Mouse (Mus musculus): ENCODE results near the gene Esrrg. TPM values are rescaled to one million over a fixed set of nuclear protein-coding genes. Genes with fewer than 3 reads are reported as not detected.

Esrrg gene
- total and polyA plus RNA-seq, 3 experiments, result not detected

DNA sequence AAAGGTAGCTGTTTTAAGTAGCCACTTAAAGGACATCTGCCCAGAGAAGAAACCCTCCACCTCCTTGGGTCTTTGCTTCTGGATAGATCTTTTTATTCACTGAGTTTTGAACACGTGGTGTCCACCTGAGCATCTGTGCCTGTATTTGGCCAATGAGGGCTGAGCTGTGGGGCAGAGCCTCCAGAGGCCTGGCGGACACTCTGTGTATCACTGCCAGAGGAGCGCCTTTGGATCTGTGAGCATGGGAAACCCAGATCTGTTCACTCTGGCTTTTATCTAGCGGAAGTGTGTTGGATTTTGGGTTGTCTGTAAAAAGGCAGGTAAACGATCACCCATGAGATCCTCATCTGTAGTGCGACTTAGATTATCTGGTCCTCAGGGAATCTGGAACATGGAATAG is 196.4 kb downstream of the Esrrg start:
- Histone ChIP-seq H3K9ac (ENCODE audit: insufficient read depth, low read depth) (no peak overlapping the region), H3K27ac (ENCODE audit: insufficient read depth, low read depth) (no peak overlapping the region), H3K27me3 (replicated peaks) (no peaks in the 10 kb centered on the region), H3K79me2 (replicated peaks; ENCODE audit: control insufficient read depth, extremely low read depth, insufficient read depth, poor library complexity, severe bottlenecking) (no peaks in the 10 kb centered on the region), H3K4me2 (ENCODE audit: insufficient read depth, low read depth, poor library complexity, severe bottlenecking) (no peak overlapping the region), H3K4me3 (replicated peaks in 1 of 3; ENCODE audit: low read depth in 2 of 3, low read length in 2 of 3, poor library complexity in 1 of 3) (no peak overlapping the region), H3K36me3 (replicated peaks in 1 of 2; ENCODE audit: control insufficient read depth in 1 of 2, insufficient read depth in 1 of 2, low read length in 1 of 2) (no peaks in the 10 kb centered on the region), H3K9me3 (replicated peaks; ENCODE audit: low read length) (peaks cover 85% of the 10 kb centered on the region), H3K4me1 (ENCODE audit: control insufficient read depth in 1 of 2, insufficient read depth in 2 of 2) (no peaks in the 10 kb centered on the region)
- dilution Hi-C loops (cut with MboI; ENCODE audit: extremely low pct_ligation_motif_present, extremely low pct_unique_long_range_greater_than_20kb, low sequenced_read_pairs) (no loop called here), in situ Hi-C loops (cut with MboI; ENCODE audit: low pct_ligation_motif_present, low pct_unique_long_range_greater_than_20kb, low sequenced_read_pairs) (no loop called here)
- no peak for TF ChIP-seq JUN (IDR thresholded peaks at IDR 0.05; ENCODE audit: insufficient read depth, low read depth, low read length)
- TF ChIP-seq MAZ (IDR thresholded peaks at IDR 0.05; ENCODE audit: low read depth, low read length), result no peak
- DNase-seq (ENCODE audit: extremely low read depth), result no peak

DNA sequence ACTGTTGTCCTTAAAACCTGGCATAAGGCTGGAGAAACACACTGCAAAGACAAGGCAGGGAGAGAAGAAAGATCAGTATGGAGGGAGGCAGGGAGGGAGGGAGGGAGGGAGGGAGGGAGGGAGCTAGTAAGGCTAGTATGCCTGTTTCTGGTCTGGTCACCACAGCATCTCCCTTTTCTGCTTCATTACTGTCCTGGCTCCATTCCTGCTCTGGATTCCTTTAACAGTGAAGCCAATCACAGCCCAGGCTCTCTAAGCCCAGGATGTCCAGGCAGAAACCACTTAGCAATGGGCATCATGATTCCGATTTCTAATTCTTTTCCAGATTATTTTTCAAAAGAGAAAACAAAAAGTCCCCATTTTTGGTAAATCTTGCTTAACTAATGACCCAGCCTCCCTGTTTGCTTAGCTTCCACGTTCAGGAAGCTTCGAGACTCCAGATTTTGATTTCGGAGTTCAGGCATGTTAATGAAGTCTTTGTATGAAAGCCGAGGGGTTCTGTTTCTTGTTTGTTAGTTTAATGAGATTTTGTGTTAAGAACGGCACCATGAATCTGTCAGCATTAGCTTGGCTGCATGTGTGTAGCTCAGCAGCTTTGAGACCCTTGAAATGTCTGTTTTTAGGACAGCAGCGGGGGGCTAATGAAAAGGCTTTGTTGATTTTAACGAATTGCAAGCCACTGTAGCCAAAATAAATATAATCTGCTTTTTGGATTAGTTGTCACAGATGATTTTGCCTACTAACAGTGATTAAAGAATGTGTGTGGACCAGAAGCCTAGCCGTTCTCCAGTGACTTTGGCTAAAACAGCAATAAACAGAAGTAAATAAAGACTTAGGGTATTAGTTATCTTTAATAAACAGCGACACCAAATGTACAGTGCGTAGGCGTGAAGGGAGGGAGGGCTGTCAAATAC is 199.1 kb downstream of the Esrrg start:
- H3K27ac ChIP-seq (ENCODE audit: insufficient read depth, low read depth), result no peak overlapping the region
- in situ Hi-C loops (cut with MboI; ENCODE audit: low pct_ligation_motif_present, low pct_unique_long_range_greater_than_20kb, low sequenced_read_pairs), result no loop called here
- H3K36me3 ChIP-seq (replicated peaks in 1 of 2; ENCODE audit: control insufficient read depth in 1 of 2, insufficient read depth in 1 of 2, low read length in 1 of 2), result no peaks in the 10 kb centered on the region
- no peaks in the 10 kb centered on the region for H3K27me3 ChIP-seq (replicated peaks)
- no peak overlapping the region for H3K4me3 ChIP-seq (replicated peaks in 1 of 3; ENCODE audit: low read depth in 2 of 3, low read length in 2 of 3, poor library complexity in 1 of 3)
- peaks cover 73% of the 10 kb centered on the region for H3K9me3 ChIP-seq (replicated peaks; ENCODE audit: low read length)
- H3K4me1 ChIP-seq (ENCODE audit: control insufficient read depth in 1 of 2, insufficient read depth in 2 of 2), result no peaks in the 10 kb centered on the region
- H3K9ac ChIP-seq (ENCODE audit: insufficient read depth, low read depth), result no peak overlapping the region
- no peak overlapping the region for H3K4me2 ChIP-seq (ENCODE audit: insufficient read depth, low read depth, poor library complexity, severe bottlenecking)
- no peak for TF ChIP-seq IRF4 (IDR thresholded peaks at IDR 0.05; ENCODE audit: low read depth, low read length)
- no peak for TF ChIP-seq CHD1 (IDR thresholded peaks at IDR 0.05; ENCODE audit: low read depth, low read length)
- TF ChIP-seq TBP (conservative IDR thresholded peaks at IDR 0.05; ENCODE audit: low read depth, low read length), result no peak
- TF ChIP-seq TCF12 (IDR thresholded peaks at IDR 0.05; ENCODE audit: low read depth, low read length), result no peak
- no peak for TF ChIP-seq RAD21 (IDR thresholded peaks at IDR 0.05; ENCODE audit: low read depth, low read length)
- no peak for TF ChIP-seq ZKSCAN1 (IDR thresholded peaks at IDR 0.05; ENCODE audit: borderline replicate concordance, low read depth, low read length)
- TF ChIP-seq KAT2A (IDR thresholded peaks at IDR 0.05; ENCODE audit: insufficient replicate concordance, low read length), result no peak
- no peaks in the 10 kb centered on the region for H3K79me2 ChIP-seq (replicated peaks; ENCODE audit: control insufficient read depth, extremely low read depth, insufficient read depth, poor library complexity, severe bottlenecking)
- no peak for DNase-seq (ENCODE audit: extremely low read depth)
- dilution Hi-C loops (cut with MboI; ENCODE audit: extremely low pct_ligation_motif_present, extremely low pct_unique_long_range_greater_than_20kb, low sequenced_read_pairs), result no loop called here

DNA sequence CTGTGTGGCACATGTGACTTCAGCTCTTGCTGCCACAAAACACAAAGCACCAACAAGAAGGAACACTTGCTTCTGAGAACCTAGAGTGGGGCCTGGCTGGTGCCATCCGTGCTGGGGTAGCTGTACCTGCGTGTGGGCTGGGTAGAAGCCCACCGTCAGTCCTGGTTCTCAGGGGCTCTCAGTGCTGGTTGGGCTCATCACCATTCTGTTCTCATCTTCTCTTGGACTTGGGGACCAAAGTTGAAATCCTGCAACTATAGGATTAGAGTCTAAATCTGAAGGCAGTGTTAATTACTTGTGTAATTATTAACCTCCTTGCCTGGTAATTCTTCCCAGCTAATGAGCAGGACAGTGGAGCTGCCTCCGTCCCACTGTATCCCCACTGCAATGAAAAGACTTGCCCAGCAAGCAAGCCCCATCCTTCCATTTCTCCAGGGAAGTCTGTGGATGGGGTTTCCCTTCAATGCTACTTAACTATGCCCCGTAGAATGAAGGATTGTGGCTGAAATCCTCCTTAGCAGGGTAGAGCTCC is 199.9 kb downstream of the Esrrg start:
- Histone ChIP-seq H3K9me3 (replicated peaks; ENCODE audit: low read length) (peaks cover 71% of the 10 kb centered on the region), H3K27ac (ENCODE audit: insufficient read depth, low read depth) (no peak overlapping the region), H3K36me3 (replicated peaks in 1 of 2; ENCODE audit: control insufficient read depth in 1 of 2, insufficient read depth in 1 of 2, low read length in 1 of 2) (no peaks in the 10 kb centered on the region), H3K79me2 (replicated peaks; ENCODE audit: control insufficient read depth, extremely low read depth, insufficient read depth, poor library complexity, severe bottlenecking) (no peaks in the 10 kb centered on the region), H3K9ac (ENCODE audit: insufficient read depth, low read depth) (no peak overlapping the region), H3K27me3 (replicated peaks) (no peaks in the 10 kb centered on the region), H3K4me1 (ENCODE audit: control insufficient read depth in 1 of 2, insufficient read depth in 2 of 2) (no peaks in the 10 kb centered on the region), H3K4me3 (replicated peaks in 1 of 3; ENCODE audit: low read depth in 2 of 3, low read length in 2 of 3, poor library complexity in 1 of 3) (no peak overlapping the region), H3K4me2 (ENCODE audit: insufficient read depth, low read depth, poor library complexity, severe bottlenecking) (no peak overlapping the region)
- dilution Hi-C loops (cut with MboI; ENCODE audit: extremely low pct_ligation_motif_present, extremely low pct_unique_long_range_greater_than_20kb, low sequenced_read_pairs) (no loop called here), in situ Hi-C loops (cut with MboI; ENCODE audit: low pct_ligation_motif_present, low pct_unique_long_range_greater_than_20kb, low sequenced_read_pairs) (no loop called here)
- TF ChIP-seq MXI1 (IDR thresholded peaks at IDR 0.05; ENCODE audit: low read depth, low read length), result no peak
- no peak for TF ChIP-seq EP300 (IDR thresholded peaks at IDR 0.05; ENCODE audit: low read length)
- TF ChIP-seq JUN (IDR thresholded peaks at IDR 0.05; ENCODE audit: insufficient read depth, low read depth, low read length), result no peak
- no peak for TF ChIP-seq PAX5 (IDR thresholded peaks at IDR 0.05; ENCODE audit: low read length)
- TF ChIP-seq SMC3 (IDR thresholded peaks at IDR 0.05; ENCODE audit: low read depth, low read length), result no peak
- no peak for TF ChIP-seq MAZ (IDR thresholded peaks at IDR 0.05; ENCODE audit: low read depth, low read length)
- TF ChIP-seq TBP (conservative IDR thresholded peaks at IDR 0.05; ENCODE audit: low read depth, low read length), result no peak
- TF ChIP-seq HCFC1 (IDR thresholded peaks at IDR 0.05; ENCODE audit: low read depth, low read length), result no peak
- no peak for DNase-seq (ENCODE audit: extremely low read depth)
